Mouse (Mus musculus) adipocyte (in vitro differentiated cells): Measurements from ENCODE around the gene Mrpl30.

Source experiments
- DNase-seq: peaks from one replicate; pipeline ENCODE4 v3.0.0-alpha.2; 2016; ENCODE audit warnings: low spot score

The Mrpl30 gene

GRCm38 (mm10) chr1:37900288-37900687 is 10.0 kb downstream of the Mrpl30 start:
- no peak for DNase-seq

- DNase-seq, result peak; percentile 52
Measured at GRCm38 (mm10) chr1:37903178-37903577, 12.9 kb downstream of the Mrpl30 start.

GRCm38 (mm10) chr1:37912751-37913150 is 22.5 kb downstream of the Mrpl30 start:
- no peak for DNase-seq

GRCm38 (mm10) chr1:37916393-37916792 is 26.1 kb downstream of the Mrpl30 start, which contains the start of gene Lyg2:
Gene Lyg2 (minus strand): TSS chr1:37916493.
- no peak for DNase-seq

DNA sequence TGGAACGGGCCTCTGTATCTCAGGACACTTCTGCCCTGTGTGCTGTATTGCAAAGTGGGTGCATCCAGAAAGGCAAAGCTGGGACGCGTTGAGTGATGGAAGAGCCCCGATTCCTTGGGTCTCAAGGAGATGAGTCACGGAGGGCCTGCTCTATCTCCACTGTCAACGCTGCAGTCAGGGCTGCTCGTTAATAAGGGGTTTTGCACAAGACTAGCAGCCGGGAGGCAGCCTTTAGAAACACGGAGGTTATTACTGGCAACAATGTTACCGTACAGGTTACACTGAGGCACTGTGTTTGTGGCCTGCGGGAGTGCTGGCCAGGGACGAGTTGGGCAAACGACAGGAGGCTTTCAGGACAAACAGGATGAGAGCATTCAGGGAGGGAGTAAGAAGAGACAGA is 27.4 kb downstream of the Mrpl30 start:
- DNase-seq, result no peak

DNA sequence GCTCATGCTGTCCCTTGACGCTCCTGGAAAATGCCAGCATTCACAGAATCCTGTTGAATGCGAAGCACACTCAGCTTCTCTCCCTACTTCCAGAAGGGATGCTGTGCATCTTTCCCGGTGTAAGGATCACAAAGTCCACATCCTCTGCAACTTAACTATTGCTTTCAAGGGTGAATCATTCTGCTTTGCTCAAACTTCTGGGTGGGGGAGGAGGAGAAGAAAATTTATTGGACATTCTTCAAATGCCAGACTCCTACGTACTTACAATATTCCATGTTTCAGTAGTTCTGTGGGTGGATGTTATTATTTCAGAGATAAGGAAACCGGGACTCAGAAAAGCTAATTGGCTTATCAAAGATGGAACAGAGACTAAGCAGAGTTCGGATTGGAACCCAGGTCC is 27.8 kb downstream of the Mrpl30 start:
- DNase-seq, result no peak

GRCm38 (mm10) chr1:37922536-37922935 is 32.3 kb downstream of the Mrpl30 start:
- DNase-seq, result no peak

GRCm38 (mm10) chr1:37925971-37926370 is 35.7 kb downstream of the Mrpl30 start:
- DNase-seq, result no peak

- no peak for DNase-seq
Measured at GRCm38 (mm10) chr1:37931806-37932205, 41.5 kb downstream of the Mrpl30 start.
